Mouse (Mus musculus) spleen, adult 2 months (tissue): ENCODE results near the gene Zbtb9.

ENCODE experiments used
- CTCF ChIP-seq: fragments of 200-500 bp; IDR thresholded peaks from 2 replicates; pipeline ENCODE4 v1.5.1; 2011; ENCODE audit warnings: mild to moderate bottlenecking, inconsistent platforms; ENCODE audit not compliant: insufficient read depth, insufficient read length, insufficient replicate concordance; ENCODE audit errors: extremely low read depth
- POLR2A ChIP-seq: fragments of 200-500 bp; IDR thresholded peaks from 2 replicates; pipeline ENCODE4 v1.6.1; 2011; ENCODE audit warnings: low read depth, low read length, inconsistent platforms

DNA sequence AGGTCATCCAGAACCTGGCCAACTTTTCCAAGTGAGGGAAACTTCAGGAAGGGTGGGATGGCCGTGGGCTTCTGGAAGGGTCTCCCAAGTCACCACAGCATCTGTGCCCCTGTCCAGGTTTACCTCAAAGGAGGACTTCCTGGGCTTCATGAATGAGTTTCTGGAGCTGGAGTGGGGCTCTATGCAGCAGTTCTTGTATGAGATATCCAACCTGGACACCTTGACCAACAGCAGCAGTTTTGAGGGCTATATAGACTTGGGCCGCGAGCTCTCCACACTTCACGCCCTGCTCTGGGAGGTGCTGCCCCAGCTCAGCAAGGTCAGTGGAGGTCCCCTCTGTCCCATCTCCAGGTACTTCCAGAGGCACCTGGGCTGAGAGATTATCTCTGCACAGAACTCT, 13.2 kb upstream of the Zbtb9 start:
- TF ChIP-seq CTCF (no peak), POLR2A (no peak)
